Mouse (Mus musculus) liver, postnatal 0 days (tissue): ENCODE data around the gene Scrt2.

Experiments used
- CTCF ChIP-seq: sonication (generic); IDR thresholded peaks from 2 replicates; pipeline ENCODE4 v1.5.1; 2016; ENCODE audit warnings: antibody characterized with exemption, low read depth
- EP300 ChIP-seq: IDR thresholded peaks from 2 replicates; pipeline ENCODE4 v1.6.1; 2016; ENCODE audit warnings: antibody characterized with exemption, low read depth, mild to moderate bottlenecking

GRCm38 (mm10) chr2:152050316-152050715 lies 31.0 kb upstream of the Scrt2 start:
- TF ChIP-seq CTCF (no peak), EP300 (no peak)
